Mouse (Mus musculus): ENCODE data around the gene Krt19. TPM values are rescaled to one million over a fixed set of nuclear protein-coding genes. Genes with fewer than 3 reads are reported as not detected.
A peak's percentile ranks its signal among the peaks of the same experiment; 100 is the strongest.

Gene Krt19
- polyA plus RNA-seq, 1 experiment = 2,324 TPM

DNA sequence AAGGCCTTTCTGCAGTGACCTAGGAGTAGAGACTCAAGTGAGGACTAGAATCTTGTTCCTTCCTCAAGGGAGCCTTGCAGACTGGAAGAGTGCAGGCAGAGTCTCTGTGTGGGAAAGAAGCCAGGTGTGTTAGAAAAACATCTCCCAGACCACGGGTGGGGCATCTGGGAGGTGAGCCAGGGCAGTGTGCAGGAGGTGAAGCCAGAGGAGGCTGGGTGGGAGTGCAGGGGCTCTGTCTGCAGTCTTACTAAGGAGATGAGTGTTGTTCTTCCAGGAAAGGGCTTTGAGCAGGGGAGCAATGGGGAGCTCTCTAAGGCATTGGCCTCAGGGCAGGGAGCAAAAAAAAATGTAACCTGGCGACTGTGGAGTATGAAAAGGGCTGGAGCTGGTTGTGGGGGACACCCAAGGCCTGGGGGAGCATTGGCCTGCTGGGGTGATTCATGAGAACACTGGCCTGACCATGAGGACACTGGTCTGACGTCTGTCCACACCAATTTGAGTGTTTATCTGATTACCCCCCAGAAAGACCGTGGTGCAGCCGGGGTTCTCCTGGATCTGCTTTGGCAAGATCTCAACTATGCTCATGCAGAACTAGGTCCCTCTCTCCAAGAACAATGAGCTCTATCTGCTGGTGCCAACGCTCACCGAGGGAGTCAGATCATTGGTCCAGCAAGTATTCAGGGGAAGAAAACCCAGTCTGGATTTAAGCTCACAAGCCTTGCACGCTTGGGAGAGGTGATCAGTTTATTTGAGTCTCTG lies 7.2 kb upstream of the Krt19 start:
- Histone ChIP-seq H3K4me1 (ENCODE audit: control insufficient read depth, insufficient read depth, insufficient read length, low read length) (peaks cover 41% of the 10 kb centered on the region), H3K27me3 (ENCODE audit: control insufficient read depth, insufficient read depth, low read length) (no peaks in the 10 kb centered on the region), H3K27ac (ENCODE audit: insufficient read depth, low read depth, low read length) (peak overlapping the region; percentile 94), H3K36me3 (ENCODE audit: control insufficient read depth, insufficient read depth, low read length) (no peaks in the 10 kb centered on the region), H3K4me3 (ENCODE audit: low read depth, low read length) (peak overlapping the region; percentile 38)
- TF ChIP-seq CTCF (IDR thresholded peaks at IDR 0.05; ENCODE audit: extremely low read depth, insufficient read length, insufficient replicate concordance, low read depth, low read length) (no peak), POLR2A (IDR thresholded peaks at IDR 0.05; ENCODE audit: low read depth, low read length) (no peak; the same call in 1 of the 2 replicates)
- 18% methylated on average over 8 of the region's 8 CpGs for WGBS

DNA sequence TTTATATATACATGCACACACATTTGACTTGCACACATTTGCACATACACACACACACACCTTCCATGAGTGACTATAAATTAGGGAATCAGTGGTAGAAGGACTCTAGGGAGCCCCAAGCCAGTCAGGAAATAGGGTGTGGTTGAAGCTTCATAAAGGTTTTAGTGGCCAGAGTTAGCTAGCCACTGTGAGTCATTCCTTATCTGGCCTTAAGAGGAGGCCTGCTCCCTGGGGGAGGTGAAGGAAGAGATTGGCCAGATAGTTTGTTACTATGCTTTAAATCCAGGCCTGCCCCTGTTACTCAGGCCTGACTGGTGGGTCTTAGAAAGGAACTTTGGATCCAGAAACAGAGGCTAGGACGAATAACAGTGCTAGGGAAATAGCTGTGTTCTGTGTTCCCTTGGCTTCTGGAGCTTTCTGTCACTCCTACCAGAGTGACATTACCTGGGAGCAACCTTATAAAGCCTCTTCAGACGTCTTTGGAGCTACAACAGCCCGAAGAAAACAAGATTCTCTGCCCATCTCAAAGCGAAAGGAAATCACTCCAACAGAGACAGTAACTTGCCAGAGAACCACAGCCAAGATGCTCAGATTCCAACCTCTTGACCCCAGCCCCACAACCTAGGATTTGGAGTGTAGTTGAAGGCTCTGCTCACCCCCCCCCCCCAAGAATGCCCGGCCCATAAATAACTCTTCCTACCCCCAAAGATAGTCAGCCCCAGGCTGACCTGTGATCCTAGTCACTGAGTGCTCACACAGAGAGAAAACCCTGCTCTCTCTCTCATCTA lies 705 bp downstream of the Krt19 start:
- no peak overlapping the region for H3K4me3 ChIP-seq (ENCODE audit: low read depth, low read length)
- no peaks in the 10 kb centered on the region for H3K27me3 ChIP-seq (ENCODE audit: control insufficient read depth, insufficient read depth, low read length)
- 21% methylated on average over 5 of the region's 5 CpGs for WGBS
- TF ChIP-seq CTCF (IDR thresholded peaks at IDR 0.05; ENCODE audit: extremely low read depth, insufficient read length, insufficient replicate concordance, low read depth, low read length) (no peak), POLR2A (IDR thresholded peaks at IDR 0.05; ENCODE audit: low read depth, low read length) (no peak)
- peaks cover 39% of the 10 kb centered on the region for H3K4me1 ChIP-seq (ENCODE audit: control insufficient read depth, insufficient read depth, insufficient read length, low read length)
- H3K36me3 ChIP-seq (ENCODE audit: control insufficient read depth, insufficient read depth, low read length) = peaks cover 11% of the 10 kb centered on the region
- peak overlapping the region; percentile 75 for H3K27ac ChIP-seq (ENCODE audit: insufficient read depth, low read depth, low read length)

DNA sequence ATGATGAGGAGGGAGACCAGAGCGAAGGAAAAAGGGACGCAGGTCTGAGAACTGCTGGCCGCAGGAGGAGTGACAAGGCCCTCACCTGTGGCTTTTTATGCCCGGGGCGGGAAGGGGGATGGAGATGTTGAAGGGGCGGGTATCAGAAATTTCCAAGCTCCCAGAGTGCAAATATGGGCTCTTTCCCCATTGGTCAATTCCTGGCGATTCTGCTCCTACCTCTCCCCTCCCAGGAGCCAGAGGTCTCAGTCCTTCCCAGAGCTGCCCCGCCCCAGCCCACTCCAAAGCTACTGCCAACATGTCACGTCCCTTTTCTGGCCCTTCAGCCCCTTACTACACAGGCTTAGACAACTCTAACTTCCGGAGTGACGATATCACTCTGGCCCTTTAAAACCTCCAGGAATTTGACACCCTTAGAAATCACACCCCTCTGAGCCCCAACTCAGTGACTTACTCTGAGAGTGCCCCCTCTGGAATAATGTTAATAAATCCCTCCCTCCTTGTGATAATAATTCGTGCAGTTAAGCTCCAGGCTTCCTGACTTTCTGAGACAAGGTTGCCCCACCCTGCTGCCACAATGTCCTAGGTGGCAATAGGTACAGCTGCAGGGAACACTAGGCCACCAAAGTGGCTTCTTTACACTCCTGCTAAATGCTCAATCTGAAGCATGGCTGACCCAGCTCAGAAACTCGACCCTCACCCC lies 2.5 kb downstream of the Krt19 start:
- Histone ChIP-seq H3K27ac (ENCODE audit: insufficient read depth, low read depth, low read length) (peak overlapping the region; percentile 100), H3K4me3 (ENCODE audit: low read depth, low read length) (peak overlapping the region; percentile 95), H3K4me1 (ENCODE audit: control insufficient read depth, insufficient read depth, insufficient read length, low read length) (peaks cover 36% of the 10 kb centered on the region), H3K36me3 (ENCODE audit: control insufficient read depth, insufficient read depth, low read length) (peaks cover 27% of the 10 kb centered on the region), H3K27me3 (ENCODE audit: control insufficient read depth, insufficient read depth, low read length) (no peaks in the 10 kb centered on the region)
- TF ChIP-seq POLR2A (IDR thresholded peaks at IDR 0.05; ENCODE audit: low read depth, low read length) (peak; percentile 94), CTCF (IDR thresholded peaks at IDR 0.05; ENCODE audit: extremely low read depth, insufficient read length, insufficient replicate concordance, low read depth, low read length) (peak; percentile 9; the same call in 1 of the 2 replicates)
- whole genome bisulfite sequencing = 2% methylated on average over 13 of the region's 13 CpGs

DNA sequence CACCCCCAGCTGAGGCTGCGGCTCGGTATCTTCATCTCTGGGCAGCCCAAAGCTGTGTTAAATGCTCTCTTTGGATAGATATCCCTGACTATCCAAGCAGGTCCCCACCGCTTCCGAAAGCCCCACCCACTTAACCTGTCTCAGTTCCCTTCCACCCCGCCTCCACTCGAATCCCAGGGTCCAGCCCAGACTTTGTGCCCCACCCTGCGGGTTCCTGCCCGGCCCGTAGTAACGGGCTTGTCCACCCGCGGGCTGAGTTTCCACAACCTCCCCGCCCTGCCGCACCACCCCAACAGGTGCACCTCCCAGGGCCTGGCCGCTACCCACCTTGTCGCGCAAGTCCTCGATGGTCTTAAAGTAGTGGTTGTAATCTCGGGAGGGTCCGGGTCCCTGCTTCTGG lies 3.4 kb downstream of the Krt19 start:
- Histone ChIP-seq H3K4me3 (ENCODE audit: low read depth, low read length) (peak overlapping the region; percentile 95), H3K27me3 (ENCODE audit: control insufficient read depth, insufficient read depth, low read length) (no peaks in the 10 kb centered on the region), H3K27ac (ENCODE audit: insufficient read depth, low read depth, low read length) (peak overlapping the region; percentile 100), H3K4me1 (ENCODE audit: control insufficient read depth, insufficient read depth, insufficient read length, low read length) (peaks cover 34% of the 10 kb centered on the region), H3K36me3 (ENCODE audit: control insufficient read depth, insufficient read depth, low read length) (peaks cover 36% of the 10 kb centered on the region)
- under 1% methylated on average over 20 of the region's 20 CpGs for WGBS
- no peak for TF ChIP-seq CTCF (IDR thresholded peaks at IDR 0.05; ENCODE audit: extremely low read depth, insufficient read length, insufficient replicate concordance, low read depth, low read length)
- TF ChIP-seq POLR2A (IDR thresholded peaks at IDR 0.05; ENCODE audit: low read depth, low read length) = no peak

DNA sequence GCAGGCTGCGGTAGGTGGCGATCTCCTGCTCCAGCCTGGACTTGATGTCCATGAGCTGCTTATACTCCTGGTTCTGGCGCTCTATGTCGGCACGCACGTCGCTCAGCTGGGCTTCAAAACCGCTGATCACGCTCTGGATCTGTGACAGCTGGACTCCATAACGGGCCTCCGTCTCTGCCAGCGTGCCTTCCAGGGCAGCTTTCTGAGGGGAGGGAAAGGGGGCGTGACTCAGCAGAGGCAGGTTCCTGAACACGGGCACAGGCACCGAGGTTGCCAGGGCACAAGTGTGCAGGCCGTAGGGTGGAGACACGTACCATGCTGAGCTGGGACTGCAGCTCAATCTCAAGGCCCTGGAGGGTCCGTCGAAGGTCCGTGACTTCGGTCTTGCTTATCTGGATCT lies 7.5 kb downstream of the Krt19 start:
- Histone ChIP-seq H3K27ac (ENCODE audit: insufficient read depth, low read depth, low read length) (peak overlapping the region; percentile 90), H3K4me3 (ENCODE audit: low read depth, low read length) (peak overlapping the region; percentile 55)

DNA sequence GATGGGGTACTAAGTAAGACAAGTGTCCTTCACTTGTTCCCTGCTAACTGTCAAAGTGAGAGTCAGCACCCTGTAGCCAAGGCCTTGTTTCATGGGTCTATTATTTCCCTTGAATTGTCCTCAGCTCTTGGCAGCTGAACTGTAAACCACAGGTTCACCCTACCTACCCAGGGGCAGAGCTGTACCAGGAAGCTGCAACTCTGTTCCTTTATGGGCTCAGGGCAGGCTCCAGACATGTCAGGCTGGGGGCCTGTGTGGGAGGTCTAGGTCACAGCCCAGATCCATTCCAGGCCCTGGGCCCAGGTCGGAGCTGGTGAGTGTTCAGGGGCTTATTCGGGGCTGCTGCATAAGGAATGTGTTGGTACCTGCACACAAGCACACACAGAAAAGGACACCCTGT lies 9.1 kb downstream of the Krt19 start:
- WGBS = 16% methylated on average over 2 of the region's 2 CpGs
- H3K36me3 ChIP-seq (ENCODE audit: control insufficient read depth, insufficient read depth, low read length) = peaks cover 40% of the 10 kb centered on the region
- no peak for TF ChIP-seq POLR2A (IDR thresholded peaks at IDR 0.05; ENCODE audit: low read depth, low read length)
- no peak for TF ChIP-seq CTCF (IDR thresholded peaks at IDR 0.05; ENCODE audit: extremely low read depth, insufficient read length, insufficient replicate concordance, low read depth, low read length)
- H3K4me3 ChIP-seq (ENCODE audit: low read depth, low read length) = no peak overlapping the region
- H3K27me3 ChIP-seq (ENCODE audit: control insufficient read depth, insufficient read depth, low read length) = no peaks in the 10 kb centered on the region
- peaks cover 36% of the 10 kb centered on the region for H3K4me1 ChIP-seq (ENCODE audit: control insufficient read depth, insufficient read depth, insufficient read length, low read length)
- peak overlapping the region; percentile 90 for H3K27ac ChIP-seq (ENCODE audit: insufficient read depth, low read depth, low read length)

More for the DNA sequence above, 7.5 kb downstream of the Krt19 start:
- no peaks in the 10 kb centered on the region for H3K27me3 ChIP-seq (ENCODE audit: control insufficient read depth, insufficient read depth, low read length)
- no peak for TF ChIP-seq POLR2A (IDR thresholded peaks at IDR 0.05; ENCODE audit: low read depth, low read length)
- TF ChIP-seq CTCF (IDR thresholded peaks at IDR 0.05; ENCODE audit: extremely low read depth, insufficient read length, insufficient replicate concordance, low read depth, low read length) = no peak
- H3K4me1 ChIP-seq (ENCODE audit: control insufficient read depth, insufficient read depth, insufficient read length, low read length) = peaks cover 36% of the 10 kb centered on the region
- 29% methylated on average over 21 of the region's 21 CpGs for WGBS
- peaks cover 42% of the 10 kb centered on the region for H3K36me3 ChIP-seq (ENCODE audit: control insufficient read depth, insufficient read depth, low read length)
